Mouse (Mus musculus): ENCODE data around the gene Pex11b.
"Not testable (repeated sequence)": the region's sequence is repeated elsewhere in the genome, so short reads cannot be mapped to it uniquely, and the experiment has no call there.

Gene Pex11b

GRCm38 (mm10) chr3:96675171-96675570 is 40.0 kb downstream of the Pex11b start:
- DNase-seq (ENCODE audit: low read depth, low spot score) = no peak

- no peak for DNase-seq (ENCODE audit: low read depth, low spot score)
Measured at GRCm38 (mm10) chr3:96675690-96676089, 40.5 kb downstream of the Pex11b start.

GRCm38 (mm10) chr3:96678456-96678855 is 43.3 kb downstream of the Pex11b start:
- DNase-seq (ENCODE audit: low read depth, low spot score) = no peak

GRCm38 (mm10) chr3:96679159-96679674 is 44.0 kb downstream of the Pex11b start:
- no peak for DNase-seq (ENCODE audit: low read depth, low spot score)

- DNase-seq (ENCODE audit: low read depth, low spot score) = no peak
Measured at GRCm38 (mm10) chr3:96680269-96680956, 45.2 kb downstream of the Pex11b start.

- DNase-seq (ENCODE audit: low read depth, low spot score) = no peak
Measured at GRCm38 (mm10) chr3:96683496-96683895, 48.3 kb downstream of the Pex11b start.

GRCm38 (mm10) chr3:96684151-96684821 is 49.1 kb downstream of the Pex11b start:
- DNase-seq (ENCODE audit: low read depth, low spot score) = no peak

- DNase-seq (ENCODE audit: low read depth, low spot score) = no peak
Measured at GRCm38 (mm10) chr3:96684822-96685156, 49.6 kb downstream of the Pex11b start.

GRCm38 (mm10) chr3:96686057-96686456 is 50.9 kb downstream of the Pex11b start:
- not testable (repeated sequence) for DNase-seq (ENCODE audit: low read depth, low spot score)

GRCm38 (mm10) chr3:96688854-96689253 is 53.7 kb downstream of the Pex11b start:
- DNase-seq (ENCODE audit: low read depth, low spot score) = no peak

- no peak for DNase-seq (ENCODE audit: low read depth, low spot score)
Measured at GRCm38 (mm10) chr3:96690298-96690697, 55.1 kb downstream of the Pex11b start.

GRCm38 (mm10) chr3:96692506-96692905 is 57.3 kb downstream of the Pex11b start:
- no peak for DNase-seq (ENCODE audit: low read depth, low spot score)

- no peak for DNase-seq (ENCODE audit: low read depth, low spot score)
Measured at GRCm38 (mm10) chr3:96693579-96693978, 58.4 kb downstream of the Pex11b start.
